Mouse (Mus musculus): ENCODE measurements around the gene Cfap299. TPM values are rescaled to one million over a fixed set of nuclear protein-coding genes. Genes with fewer than 3 reads are reported as not detected.

Cfap299 gene
- total and polyA plus RNA-seq, 3 experiments, result not detected

GRCm38 (mm10) chr5:98416385-98417145, 87.5 kb downstream of the Cfap299 start (continued):
- TF ChIP-seq BHLHE40 (IDR thresholded peaks at IDR 0.05; ENCODE audit: low read depth, low read length) (no peak), TCF12 (IDR thresholded peaks at IDR 0.05; ENCODE audit: low read depth, low read length) (no peak)

GRCm38 (mm10) chr5:98424965-98425364, 95.9 kb downstream of the Cfap299 start:
- Histone ChIP-seq H3K27me3 (replicated peaks) (no peaks in the 10 kb centered on the region), H3K4me1 (ENCODE audit: control insufficient read depth in 1 of 2, insufficient read depth in 2 of 2) (no peaks in the 10 kb centered on the region; a peak in 1 of 4 replicates), H3K9ac (ENCODE audit: insufficient read depth, low read depth) (no peak overlapping the region), H3K4me3 (replicated peaks in 1 of 3; ENCODE audit: low read depth in 2 of 3, low read length in 2 of 3, poor library complexity in 1 of 3) (no peak overlapping the region), H3K36me3 (replicated peaks in 1 of 2; ENCODE audit: control insufficient read depth in 1 of 2, insufficient read depth in 1 of 2, low read length in 1 of 2) (no peaks in the 10 kb centered on the region), H3K4me2 (ENCODE audit: insufficient read depth, low read depth, poor library complexity, severe bottlenecking) (no peak overlapping the region), H3K27ac (ENCODE audit: insufficient read depth, low read depth) (no peak overlapping the region; the same call in 1 of the 2 replicates), H3K79me2 (replicated peaks; ENCODE audit: control insufficient read depth, extremely low read depth, insufficient read depth, poor library complexity, severe bottlenecking) (no peaks in the 10 kb centered on the region), H3K9me3 (replicated peaks; ENCODE audit: low read length) (no peaks in the 10 kb centered on the region)
- dilution Hi-C loops (cut with MboI; ENCODE audit: extremely low pct_ligation_motif_present, extremely low pct_unique_long_range_greater_than_20kb, low sequenced_read_pairs), result no loop called here
- DNase-seq (ENCODE audit: extremely low read depth), result no peak
- TF ChIP-seq ZMIZ1 (IDR thresholded peaks at IDR 0.05; ENCODE audit: low read depth, low read length), result no peak
- TF ChIP-seq ELF1 (IDR thresholded peaks at IDR 0.05; ENCODE audit: low read depth, low read length), result no peak
- no peak for TF ChIP-seq MXI1 (IDR thresholded peaks at IDR 0.05; ENCODE audit: low read depth, low read length)
- no peak for TF ChIP-seq NRF1 (IDR thresholded peaks at IDR 0.05; ENCODE audit: low read depth, low read length)
- TF ChIP-seq JUN (IDR thresholded peaks at IDR 0.05; ENCODE audit: insufficient read depth, low read depth, low read length), result no peak
- no peak for TF ChIP-seq HCFC1 (IDR thresholded peaks at IDR 0.05; ENCODE audit: low read depth, low read length)
- no peak for TF ChIP-seq BHLHE40 (IDR thresholded peaks at IDR 0.05; ENCODE audit: low read depth, low read length)
- TF ChIP-seq E2F4 (IDR thresholded peaks at IDR 0.05; ENCODE audit: insufficient replicate concordance, low read depth, low read length), result no peak
- no peak for TF ChIP-seq USF1 (IDR thresholded peaks at IDR 0.05; ENCODE audit: low read depth, low read length)
- TF ChIP-seq CHD2 (IDR thresholded peaks at IDR 0.05; ENCODE audit: low read length), result no peak
- no peak for TF ChIP-seq NELFE (IDR thresholded peaks at IDR 0.05; ENCODE audit: low read depth, low read length)
- no peak for TF ChIP-seq SMC3 (IDR thresholded peaks at IDR 0.05; ENCODE audit: low read depth, low read length)
- TF ChIP-seq PAX5 (IDR thresholded peaks at IDR 0.05; ENCODE audit: low read length), result no peak
- no peak for TF ChIP-seq RAD21 (IDR thresholded peaks at IDR 0.05; ENCODE audit: low read depth, low read length)
- in situ Hi-C loops (cut with MboI; ENCODE audit: low pct_ligation_motif_present, low pct_unique_long_range_greater_than_20kb, low sequenced_read_pairs), result no loop called here

- in situ Hi-C loops (cut with MboI; ENCODE audit: low pct_ligation_motif_present, low pct_unique_long_range_greater_than_20kb, low sequenced_read_pairs), result no loop called here
Observed at GRCm38 (mm10) chr5:98426112-98426511, 97.0 kb downstream of the Cfap299 start.

More at GRCm38 (mm10) chr5:98426112-98426511, 97.0 kb downstream of the Cfap299 start:
- H3K9ac ChIP-seq (ENCODE audit: insufficient read depth, low read depth), result no peak overlapping the region
- no peaks in the 10 kb centered on the region for H3K79me2 ChIP-seq (replicated peaks; ENCODE audit: control insufficient read depth, extremely low read depth, insufficient read depth, poor library complexity, severe bottlenecking)
- H3K36me3 ChIP-seq (replicated peaks in 1 of 2; ENCODE audit: control insufficient read depth in 1 of 2, insufficient read depth in 1 of 2, low read length in 1 of 2), result no peaks in the 10 kb centered on the region
- DNase-seq (ENCODE audit: extremely low read depth), result no peak
- no peaks in the 10 kb centered on the region for H3K27me3 ChIP-seq (replicated peaks)
- H3K4me3 ChIP-seq (replicated peaks in 1 of 3; ENCODE audit: low read depth in 2 of 3, low read length in 2 of 3, poor library complexity in 1 of 3), result no peak overlapping the region
- dilution Hi-C loops (cut with MboI; ENCODE audit: extremely low pct_ligation_motif_present, extremely low pct_unique_long_range_greater_than_20kb, low sequenced_read_pairs), result no loop called here
- no peaks in the 10 kb centered on the region for H3K9me3 ChIP-seq (replicated peaks; ENCODE audit: low read length)
- no peak overlapping the region for H3K27ac ChIP-seq (ENCODE audit: insufficient read depth, low read depth)
- no peak for TF ChIP-seq E2F4 (IDR thresholded peaks at IDR 0.05; ENCODE audit: insufficient replicate concordance, low read depth, low read length)
- TF ChIP-seq CHD2 (IDR thresholded peaks at IDR 0.05; ENCODE audit: low read length), result no peak
- TF ChIP-seq MAFK (IDR thresholded peaks at IDR 0.05; ENCODE audit: insufficient replicate concordance, low read length), result no peak
- no peak for TF ChIP-seq MXI1 (IDR thresholded peaks at IDR 0.05; ENCODE audit: low read depth, low read length)
- no peak for TF ChIP-seq RCOR1 (conservative IDR thresholded peaks at IDR 0.05; ENCODE audit: low read depth, low read length)
- no peak for TF ChIP-seq EP300 (IDR thresholded peaks at IDR 0.05; ENCODE audit: low read length)
- no peak for TF ChIP-seq PAX5 (IDR thresholded peaks at IDR 0.05; ENCODE audit: low read length)
- TF ChIP-seq TBP (conservative IDR thresholded peaks at IDR 0.05; ENCODE audit: low read depth, low read length), result no peak
- TF ChIP-seq GABPA (IDR thresholded peaks at IDR 0.05; ENCODE audit: insufficient replicate concordance, low read depth, low read length), result no peak
- TF ChIP-seq POLR2AphosphoS2 (IDR thresholded peaks at IDR 0.05; ENCODE audit: low read depth, low read length), result no peak
- no peak for TF ChIP-seq MEF2A (IDR thresholded peaks at IDR 0.05; ENCODE audit: borderline replicate concordance, low read depth, low read length)
- H3K4me2 ChIP-seq (ENCODE audit: insufficient read depth, low read depth, poor library complexity, severe bottlenecking), result no peak overlapping the region
- H3K4me1 ChIP-seq (ENCODE audit: control insufficient read depth in 1 of 2, insufficient read depth in 2 of 2), result no peaks in the 10 kb centered on the region; a peak in 1 of 4 replicates
